Mouse (Mus musculus) neural tube, embryonic 13.5 days (tissue): ENCODE measurements around the gene Slc7a8. TPM values are rescaled to one million over a fixed set of nuclear protein-coding genes. Genes with fewer than 3 reads are reported as not detected.

Experiments
- ATAC-seq: fragments of 200-750 bp; cut with Nextera tagmentation; 2 replicates; pipeline ENCODE4 v1.8.0; 2017; ENCODE audit warnings: low read depth, mild to moderate bottlenecking, moderate TSS enrichment, moderate library complexity
- H3K27ac ChIP-seq: fragments of 300-500 bp; sonication (generic); replicated peaks from 2 replicates; pipeline ENCODE4 v1.5.1; 2015; ENCODE audit warnings: moderate library complexity, mild to moderate bottlenecking, inconsistent platforms
- H3K27me3 ChIP-seq: fragments of 300-500 bp; sonication (generic); 2 replicates; pipeline ENCODE4 v1.6.1; 2015; ENCODE audit warnings: mild to moderate bottlenecking, inconsistent platforms
- H3K36me3 ChIP-seq: fragments of 300-500 bp; sonication (generic); 2 replicates; pipeline ENCODE4 v1.6.1; 2015; ENCODE audit warnings: mild to moderate bottlenecking, inconsistent platforms
- H3K4me1 ChIP-seq: fragments of 300-500 bp; sonication (generic); replicated peaks from 2 replicates; pipeline ENCODE4 v1.6.1; 2015; ENCODE audit warnings: inconsistent platforms
- H3K4me2 ChIP-seq: fragments of 300-500 bp; sonication (generic); 2 replicates; pipeline ENCODE4 v1.6.1; 2015; ENCODE audit warnings: inconsistent platforms, mild to moderate bottlenecking, moderate library complexity
- H3K4me3 ChIP-seq: fragments of 300-500 bp; sonication (generic); 2 replicates; pipeline ENCODE4 v1.5.1; 2015; ENCODE audit warnings: mild to moderate bottlenecking, inconsistent platforms
- H3K9ac ChIP-seq: fragments of 300-500 bp; sonication (generic); 2 replicates; pipeline ENCODE4 v1.6.1; 2015; ENCODE audit warnings: moderate library complexity, mild to moderate bottlenecking, inconsistent platforms
- H3K9me3 ChIP-seq: fragments of 300-500 bp; sonication (generic); 2 replicates; pipeline ENCODE4 v1.6.1; 2016; ENCODE audit warnings: inconsistent platforms
- WGBS: fragments of 180-500 bp; shearing (Covaris S2); methylation state at CpG from one replicate; pipeline ENCODE4 v1.1.7; 2015; 5-methylcytosine and 5-hydroxymethylcytosine counted together
- polyA plus RNA-seq: library from polyadenylated mRNA; unstranded; fragments of >200 nt; fragmentation: Nextera tagmentation; extraction: Ambion mirVana; gene quantifications from 2 replicates; pipeline ENCODE4 v1.2.1, GENCODE M21; 2015

Slc7a8 gene
- polyA plus RNA-seq, 1 experiment from 2014 or later = 4.4 TPM

GRCm38 (mm10) chr14:54682396-54682795 is 99.3 kb downstream of the Slc7a8 start:
- Histone ChIP-seq H3K9ac (no peak overlapping the region), H3K4me2 (no peak overlapping the region), H3K27ac (no peak overlapping the region), H3K4me1 (peaks cover 29% of the 10 kb centered on the region), H3K4me3 (no peak overlapping the region), H3K27me3 (no peaks in the 10 kb centered on the region), H3K9me3 (no peaks in the 10 kb centered on the region), H3K36me3 (peaks cover 53% of the 10 kb centered on the region)
- no peak for ATAC-seq
- 89% methylated on average over 3 of the region's 3 CpGs for WGBS

DNA sequence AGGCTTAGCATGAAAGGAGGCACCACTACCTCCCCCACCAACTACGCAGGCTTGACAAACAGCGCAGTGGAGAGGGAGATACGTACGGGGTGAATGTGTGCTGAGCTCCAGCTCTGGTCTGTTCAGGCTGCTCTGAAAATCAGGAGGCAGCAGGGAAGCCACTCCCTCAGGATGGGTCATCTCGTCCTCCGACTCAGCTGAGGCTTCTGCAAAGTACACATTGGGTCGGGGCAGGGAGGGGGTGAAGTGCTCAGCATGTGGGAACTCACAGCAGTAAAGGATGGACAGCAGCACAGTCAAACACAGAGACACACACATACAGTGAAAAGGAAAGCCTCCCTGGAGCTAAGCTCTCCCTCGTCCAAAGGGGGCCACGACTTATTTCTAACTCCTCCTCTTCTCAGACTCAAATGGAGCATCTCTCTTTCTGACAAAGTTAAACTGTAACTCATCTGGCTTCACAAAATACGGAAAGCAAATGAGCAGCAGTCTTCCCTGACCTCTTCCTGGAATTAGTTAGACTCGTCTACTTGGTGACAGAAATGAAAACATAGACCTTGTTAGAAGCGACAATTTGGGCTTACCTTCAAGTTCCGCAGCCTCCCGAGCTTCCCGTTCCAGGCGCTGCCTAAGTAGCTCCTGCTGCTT is 103.0 kb downstream of the Slc7a8 start:
- Histone ChIP-seq H3K4me1 (peaks cover 10% of the 10 kb centered on the region; the same call in 1 of the 2 replicates), H3K27ac (no peak overlapping the region), H3K4me3 (no peak overlapping the region), H3K9me3 (no peaks in the 10 kb centered on the region), H3K36me3 (peaks cover 81% of the 10 kb centered on the region), H3K9ac (no peak overlapping the region), H3K27me3 (no peaks in the 10 kb centered on the region), H3K4me2 (no peak overlapping the region)
- no peak for ATAC-seq
- 85% methylated on average over 16 of the region's 16 CpGs for WGBS

DNA sequence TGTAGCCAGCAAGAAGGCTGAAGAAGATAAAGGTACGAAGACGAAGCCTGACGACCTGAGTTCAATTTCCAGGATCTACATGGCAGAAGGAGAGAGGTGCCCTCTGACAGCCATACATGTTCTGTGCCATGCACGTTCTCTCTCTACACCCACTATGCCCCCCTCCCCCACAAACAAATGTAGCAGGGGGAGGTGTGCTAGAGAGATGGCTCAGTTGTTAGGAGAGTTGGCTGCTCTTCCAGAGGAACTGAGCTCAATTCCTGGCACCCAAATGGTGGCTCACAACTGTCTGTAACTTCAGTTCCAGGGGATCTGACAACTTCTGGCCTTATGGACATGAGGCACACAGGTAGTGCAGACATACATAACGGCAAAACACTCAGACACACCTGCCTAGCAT is 105.5 kb downstream of the Slc7a8 start:
- Histone ChIP-seq H3K4me1 (no peaks in the 10 kb centered on the region), H3K4me2 (no peak overlapping the region), H3K27me3 (no peaks in the 10 kb centered on the region), H3K9me3 (no peaks in the 10 kb centered on the region), H3K4me3 (no peak overlapping the region), H3K27ac (no peak overlapping the region), H3K9ac (no peak overlapping the region), H3K36me3 (peaks cover 83% of the 10 kb centered on the region)
- ATAC-seq = no peak
- WGBS = 97% methylated on average over 5 of the region's 5 CpGs

DNA sequence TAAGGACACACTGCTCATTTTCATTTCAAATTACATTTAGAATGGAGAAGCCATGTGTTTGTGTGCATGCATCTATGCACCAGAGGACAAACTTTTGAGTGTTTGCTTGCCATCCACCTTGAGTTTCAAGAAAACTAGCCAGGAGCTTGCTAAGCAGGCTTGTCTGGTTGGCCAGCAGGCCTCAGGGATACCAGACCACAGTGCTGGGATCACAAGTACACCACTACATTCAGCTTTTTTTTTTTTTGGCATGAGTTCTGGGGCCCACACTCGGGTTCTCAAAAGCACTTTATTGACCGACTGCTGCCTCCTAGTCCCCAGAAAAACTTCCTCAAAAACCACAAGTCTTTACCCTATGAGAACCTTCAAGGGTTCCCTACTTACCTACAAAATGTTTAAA is 107.4 kb downstream of the Slc7a8 start:
- ATAC-seq = no peak
- WGBS = 84% methylated on average over 2 of the region's 2 CpGs
- Histone ChIP-seq H3K9ac (no peak overlapping the region), H3K27me3 (no peaks in the 10 kb centered on the region), H3K4me1 (no peaks in the 10 kb centered on the region), H3K9me3 (no peaks in the 10 kb centered on the region), H3K4me3 (no peak overlapping the region), H3K36me3 (peaks cover 83% of the 10 kb centered on the region), H3K4me2 (no peak overlapping the region), H3K27ac (no peak overlapping the region)

Other genes with a start within 250 kb of the Slc7a8 start
- gene Haus4, start 227.3 kb downstream of the Slc7a8 start, polyA plus RNA-seq = 26.3 and 28.6 TPM in 2 replicates
- gene Ajuba, start 204.4 kb downstream of the Slc7a8 start, polyA plus RNA-seq = 11.3 and 15.5 TPM in 2 replicates
- 7.6 and 8.3 TPM in 2 replicates for gene 4931414P19Rik, start 176.0 kb downstream of the Slc7a8 start, polyA plus RNA-seq
- 466 and 501 TPM in 2 replicates for gene Psmb5, start 163.9 kb downstream of the Slc7a8 start, polyA plus RNA-seq
- gene Psmb11, start 160.5 kb downstream of the Slc7a8 start, polyA plus RNA-seq = 0.07 TPM in 1 of 2 replicates, not detected in the other
- gene Gm17606, start 141.0 kb downstream of the Slc7a8 start, polyA plus RNA-seq = not detected in 2 replicates
- gene Cdh24, start 140.6 kb downstream of the Slc7a8 start, polyA plus RNA-seq = 9.1 and 9.2 TPM in 2 replicates
- 84.6 and 90.6 TPM in 2 replicates for gene 1700123O20Rik, start 95.7 kb downstream of the Slc7a8 start, polyA plus RNA-seq
- 140 and 146 TPM in 2 replicates for gene Acin1, start 95.0 kb downstream of the Slc7a8 start, polyA plus RNA-seq
- gene Gm29776, start 83.1 kb downstream of the Slc7a8 start, polyA plus RNA-seq = 0.12 and 0.24 TPM in 2 replicates
- 0.23 TPM in 1 of 2 replicates, not detected in the other for gene Cebpe, start 69.8 kb downstream of the Slc7a8 start, polyA plus RNA-seq
- gene Rnf212b, start 32.2 kb upstream of the Slc7a8 start, polyA plus RNA-seq = not detected in 2 replicates
- gene Homez, start 89.0 kb upstream of the Slc7a8 start, polyA plus RNA-seq = 12.8 and 13.6 TPM in 2 replicates
- 1.9 and 2.3 TPM in 2 replicates for gene Ppp1r3e, start 95.6 kb upstream of the Slc7a8 start, polyA plus RNA-seq
- gene Bcl2l2, start 101.4 kb upstream of the Slc7a8 start, polyA plus RNA-seq = 3.1 and 3.8 TPM in 2 replicates
- not detected in 2 replicates for gene Gm20521, start 101.5 kb upstream of the Slc7a8 start, polyA plus RNA-seq
- 153 and 160 TPM in 2 replicates for gene Pabpn1, start 110.6 kb upstream of the Slc7a8 start, polyA plus RNA-seq
- 153 TPM in 2 replicates for gene Slc22a17, start 131.2 kb upstream of the Slc7a8 start, polyA plus RNA-seq
- gene Efs, start 144.2 kb upstream of the Slc7a8 start, polyA plus RNA-seq = 13.8 and 16.0 TPM in 2 replicates
- gene Il25, start 150.7 kb upstream of the Slc7a8 start, polyA plus RNA-seq = 1.3 and 1.6 TPM in 2 replicates
- 20.2 and 24.7 TPM in 2 replicates for gene Cmtm5, start 154.3 kb upstream of the Slc7a8 start, polyA plus RNA-seq
- gene Myh6, start 185.0 kb upstream of the Slc7a8 start, polyA plus RNA-seq = 1.6 and 2.3 TPM in 2 replicates
- gene Gm17428, start 195.0 kb upstream of the Slc7a8 start, polyA plus RNA-seq = not detected in 2 replicates
- gene Myh7, start 212.7 kb upstream of the Slc7a8 start, polyA plus RNA-seq = 7.6 and 10.3 TPM in 2 replicates
- gene Ngdn, start 233.5 kb upstream of the Slc7a8 start, polyA plus RNA-seq = 56.4 and 61.9 TPM in 2 replicates